Mouse (Mus musculus): ENCODE measurements around the gene Exoc2. TPM values are rescaled to one million over a fixed set of nuclear protein-coding genes. Genes with fewer than 3 reads are reported as not detected.

Exoc2 gene
- total and polyA plus RNA-seq, 3 experiments = 22.1 to 26.0 TPM; not detected in 1

DNA sequence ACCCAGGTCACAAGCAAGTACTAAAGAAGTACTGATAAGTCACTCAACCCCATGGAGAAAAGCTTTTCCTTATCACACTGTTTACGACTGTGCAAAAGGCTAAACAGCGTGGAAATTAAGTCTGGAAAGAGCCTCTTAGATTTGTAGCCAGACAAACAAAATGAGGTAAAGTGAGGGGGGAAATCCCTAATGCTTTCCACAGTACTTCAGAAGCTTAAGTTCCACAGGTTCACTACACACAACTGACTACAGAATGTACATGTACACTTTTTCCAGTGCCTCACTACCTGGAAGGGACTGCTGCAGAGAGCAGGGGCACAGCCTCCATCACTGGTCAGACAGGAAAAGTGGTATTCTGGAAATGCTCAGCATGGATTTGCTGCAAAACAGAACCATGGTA is 132.1 kb downstream of the Exoc2 start:
- Histone ChIP-seq H3K9me3 (replicated peaks; ENCODE audit: insufficient read depth, low read length) (no peaks in the 10 kb centered on the region), H3K4me3 (ENCODE audit: control insufficient read depth in 1 of 2, insufficient read depth in 1 of 2, low read depth in 2 of 2, low read length in 2 of 2) (no peak overlapping the region), H3K4me1 (ENCODE audit: control insufficient read depth in 1 of 2, insufficient read depth in 2 of 2, low read length in 2 of 2) (no peaks in the 10 kb centered on the region), H3K79me2 (ENCODE audit: control insufficient read depth, insufficient read depth, low read length, poor library complexity) (no peaks in the 10 kb centered on the region), H3K27ac (ENCODE audit: control insufficient read depth, low read depth, low read length) (no peak overlapping the region), H3K27me3 (ENCODE audit: control insufficient read depth in 1 of 2, insufficient read depth in 2 of 2, low read length in 2 of 2) (no peaks in the 10 kb centered on the region), H3K9ac (ENCODE audit: control insufficient read depth, low read depth, low read length, poor library complexity, severe bottlenecking) (no peak overlapping the region), H3K36me3 (ENCODE audit: control insufficient read depth in 1 of 2, insufficient read depth in 2 of 2, low read length in 2 of 2) (no peaks in the 10 kb centered on the region; a peak in 1 of 4 replicates)
- no peak for DNase-seq (ENCODE audit: low read depth, low spot score)
- TF ChIP-seq ELF1 (IDR thresholded peaks at IDR 0.05; ENCODE audit: low read depth, low read length) (no peak), TCF12 (IDR thresholded peaks at IDR 0.05; ENCODE audit: low read depth, low read length) (no peak)

DNA sequence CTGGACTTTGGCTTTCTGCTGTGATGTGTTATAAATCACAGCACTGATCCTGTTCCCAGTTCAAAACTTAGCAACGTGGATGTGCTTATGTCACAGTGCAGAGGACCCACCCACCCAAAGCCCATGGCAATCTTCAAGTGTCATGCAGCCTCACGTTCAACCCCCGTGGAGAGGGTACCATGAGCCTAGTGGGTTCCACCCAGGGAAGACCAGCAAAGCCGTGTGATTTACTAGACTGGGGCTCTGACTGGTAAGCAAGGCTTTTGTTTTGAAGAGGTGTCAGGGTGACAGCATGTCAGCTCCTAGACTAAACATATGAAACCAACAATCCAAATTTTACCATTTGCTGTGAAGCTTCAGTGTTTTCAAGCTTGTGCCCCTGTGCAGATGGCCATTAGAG is 132.6 kb downstream of the Exoc2 start:
- H3K4me3 ChIP-seq (ENCODE audit: control insufficient read depth in 1 of 2, insufficient read depth in 1 of 2, low read depth in 2 of 2, low read length in 2 of 2) = no peak overlapping the region

DNA sequence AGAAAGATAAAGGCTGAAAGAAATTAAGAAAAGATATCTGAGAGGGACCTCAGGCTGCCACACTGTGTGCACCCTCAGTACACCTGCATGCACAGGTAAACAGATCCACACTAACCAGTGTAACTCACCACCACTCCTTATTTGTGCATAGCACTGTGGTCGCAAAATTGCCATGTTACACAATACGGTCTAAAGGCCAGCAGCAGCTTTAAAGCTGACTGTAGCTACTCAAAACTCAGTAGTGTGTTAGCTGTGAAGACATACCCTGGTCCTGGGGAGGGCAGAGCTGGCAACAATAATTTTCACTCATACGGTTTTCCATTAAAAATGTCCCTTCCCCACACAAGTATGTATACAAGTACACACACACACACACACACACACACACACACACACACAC is 133.2 kb downstream of the Exoc2 start:
- H3K4me1 ChIP-seq (ENCODE audit: control insufficient read depth in 1 of 2, insufficient read depth in 2 of 2, low read length in 2 of 2) = no peaks in the 10 kb centered on the region
- no peak overlapping the region for H3K9ac ChIP-seq (ENCODE audit: control insufficient read depth, low read depth, low read length, poor library complexity, severe bottlenecking)
- DNase-seq (ENCODE audit: low read depth, low spot score) = no peak
- no peaks in the 10 kb centered on the region for H3K27me3 ChIP-seq (ENCODE audit: control insufficient read depth in 1 of 2, insufficient read depth in 2 of 2, low read length in 2 of 2)
- no peak overlapping the region for H3K4me3 ChIP-seq (ENCODE audit: control insufficient read depth in 1 of 2, insufficient read depth in 1 of 2, low read depth in 2 of 2, low read length in 2 of 2)
- TF ChIP-seq MYB (IDR thresholded peaks at IDR 0.05; ENCODE audit: low read depth, low read length) (no peak), MYC (IDR thresholded peaks at IDR 0.05; ENCODE audit: low read depth, low read length) (no peak), TBP (IDR thresholded peaks at IDR 0.05; ENCODE audit: low read depth, low read length) (no peak), USF2 (IDR thresholded peaks at IDR 0.05; ENCODE audit: borderline replicate concordance in 1 of 2, insufficient read depth in 1 of 2, low read depth in 1 of 2, low read length in 2 of 2) (no peak), EP300 (IDR thresholded peaks at IDR 0.05; ENCODE audit: low read depth in 1 of 2, low read length in 2 of 2) (no peak), KAT2A (conservative IDR thresholded peaks at IDR 0.05; ENCODE audit: low read depth, low read length) (no peak), SIN3A (IDR thresholded peaks at IDR 0.05; ENCODE audit: low read length) (no peak), CHD2 (IDR thresholded peaks at IDR 0.05; ENCODE audit: low read length) (no peak), MEF2A (IDR thresholded peaks at IDR 0.05; ENCODE audit: extremely low read depth, insufficient replicate concordance, low read depth, low read length, poor library complexity, severe bottlenecking) (no peak), CTCF (IDR thresholded peaks at IDR 0.05 in 2 of 3, conservative IDR thresholded peaks at IDR 0.05 in 1 of 3; ENCODE audit: control insufficient read depth in 1 of 3, insufficient read depth in 1 of 3, low read depth in 2 of 3, low read length in 3 of 3, poor library complexity in 1 of 3, severe bottlenecking in 1 of 3) (no peak), POLR2A (IDR thresholded peaks at IDR 0.05; ENCODE audit: control insufficient read depth in 1 of 2, insufficient read depth in 1 of 2, low read depth in 1 of 2, low read length in 2 of 2, poor library complexity in 1 of 2) (no peak), ZMIZ1 (IDR thresholded peaks at IDR 0.05; ENCODE audit: low read depth, low read length) (no peak), E2F4 (IDR thresholded peaks at IDR 0.05; ENCODE audit: borderline replicate concordance, low read depth, low read length) (no peak), UBTF (IDR thresholded peaks at IDR 0.05; ENCODE audit: borderline replicate concordance, insufficient read depth, low read depth, low read length) (no peak), NELFE (IDR thresholded peaks at IDR 0.05; ENCODE audit: low read depth, low read length) (no peak), USF1 (IDR thresholded peaks at IDR 0.05; ENCODE audit: low read depth, low read length) (no peak)
- H3K27ac ChIP-seq (ENCODE audit: control insufficient read depth, low read depth, low read length) = no peak overlapping the region
- no peaks in the 10 kb centered on the region for H3K79me2 ChIP-seq (ENCODE audit: control insufficient read depth, insufficient read depth, low read length, poor library complexity)
- H3K9me3 ChIP-seq (replicated peaks; ENCODE audit: insufficient read depth, low read length) = no peaks in the 10 kb centered on the region
- no peaks in the 10 kb centered on the region; a peak in 1 of 4 replicates for H3K36me3 ChIP-seq (ENCODE audit: control insufficient read depth in 1 of 2, insufficient read depth in 2 of 2, low read length in 2 of 2)

More for the DNA sequence above, 132.6 kb downstream of the Exoc2 start:
- Histone ChIP-seq H3K79me2 (ENCODE audit: control insufficient read depth, insufficient read depth, low read length, poor library complexity) (no peaks in the 10 kb centered on the region), H3K9me3 (replicated peaks; ENCODE audit: insufficient read depth, low read length) (no peaks in the 10 kb centered on the region), H3K27me3 (ENCODE audit: control insufficient read depth in 1 of 2, insufficient read depth in 2 of 2, low read length in 2 of 2) (no peaks in the 10 kb centered on the region), H3K36me3 (ENCODE audit: control insufficient read depth in 1 of 2, insufficient read depth in 2 of 2, low read length in 2 of 2) (no peaks in the 10 kb centered on the region; a peak in 1 of 4 replicates), H3K27ac (ENCODE audit: control insufficient read depth, low read depth, low read length) (no peak overlapping the region), H3K4me1 (ENCODE audit: control insufficient read depth in 1 of 2, insufficient read depth in 2 of 2, low read length in 2 of 2) (no peaks in the 10 kb centered on the region), H3K9ac (ENCODE audit: control insufficient read depth, low read depth, low read length, poor library complexity, severe bottlenecking) (no peak overlapping the region)
- DNase-seq (ENCODE audit: low read depth, low spot score) = no peak
- no peak for TF ChIP-seq ZNF384 (IDR thresholded peaks at IDR 0.05; ENCODE audit: low read depth, low read length)
- TF ChIP-seq MAX (IDR thresholded peaks at IDR 0.05; ENCODE audit: low read length) = no peak
- TF ChIP-seq RCOR1 (IDR thresholded peaks at IDR 0.05; ENCODE audit: low read depth, low read length) = no peak
- TF ChIP-seq CHD2 (IDR thresholded peaks at IDR 0.05; ENCODE audit: low read length) = no peak
- TF ChIP-seq NELFE (IDR thresholded peaks at IDR 0.05; ENCODE audit: low read depth, low read length) = no peak
- no peak for TF ChIP-seq TAL1 (IDR thresholded peaks at IDR 0.05; ENCODE audit: low read length)
